Mouse (Mus musculus): ENCODE data around the gene Plcb3. TPM values are rescaled to one million over a fixed set of nuclear protein-coding genes. Genes with fewer than 3 reads are reported as not detected.

Plcb3 gene
- polyA plus RNA-seq (2012; rRNA removed): 200 and 595 TPM in 2 replicates

GRCm38 (mm10) chr19:6975537-6976521 is at the start of gene Plcb3:
Plcb3 (minus strand) TSS chr19:6976470.
- Histone ChIP-seq H3K4me3 (ENCODE audit: low read depth, low read length) (peak within 1 kb of the TSS; percentile 69), H3K27ac (ENCODE audit: insufficient read depth, low read depth, low read length) (peak within 1 kb of the TSS; percentile 70), H3K27me3 (ENCODE audit: control insufficient read depth, insufficient read depth, low read length) (no peaks in the 10 kb centered on the region), H3K4me1 (ENCODE audit: control insufficient read depth, insufficient read depth, insufficient read length, low read length) (peaks cover 23% of the 10 kb centered on the region), H3K36me3 (ENCODE audit: control insufficient read depth, insufficient read depth, low read length) (peaks cover 11% of the 10 kb centered on the region)
- under 1% methylated on average over 16 of the region's 16 CpGs for WGBS
- TF ChIP-seq POLR2A (IDR thresholded peaks at IDR 0.05; ENCODE audit: low read depth, low read length) (0 out of 2 replicates have a peak, but pooled peaks have one; percentile 45), CTCF (IDR thresholded peaks at IDR 0.05; ENCODE audit: extremely low read depth, insufficient read length, insufficient replicate concordance, low read depth, low read length) (peak; percentile 7; the same call in 1 of the 2 replicates)

GRCm38 (mm10) chr19:7020224-7020641 is 44.0 kb upstream of the Plcb3 start:
- TF ChIP-seq CTCF (IDR thresholded peaks at IDR 0.05; ENCODE audit: extremely low read depth, insufficient read length, insufficient replicate concordance, low read depth, low read length) (peak; percentile 61; the same call in 1 of the 2 replicates), POLR2A (IDR thresholded peaks at IDR 0.05; ENCODE audit: low read depth, low read length) (no peak)
- WGBS: 35% methylated on average over 3 of the region's 3 CpGs
- Histone ChIP-seq H3K27ac (ENCODE audit: insufficient read depth, low read depth, low read length) (peak overlapping the region; percentile 56; the same call in 1 of the 2 replicates), H3K36me3 (ENCODE audit: control insufficient read depth, insufficient read depth, low read length) (peaks cover 44% of the 10 kb centered on the region), H3K27me3 (ENCODE audit: control insufficient read depth, insufficient read depth, low read length) (no peaks in the 10 kb centered on the region), H3K4me1 (ENCODE audit: control insufficient read depth, insufficient read depth, insufficient read length, low read length) (no peaks in the 10 kb centered on the region), H3K4me3 (ENCODE audit: low read depth, low read length) (no peak overlapping the region)

DNA sequence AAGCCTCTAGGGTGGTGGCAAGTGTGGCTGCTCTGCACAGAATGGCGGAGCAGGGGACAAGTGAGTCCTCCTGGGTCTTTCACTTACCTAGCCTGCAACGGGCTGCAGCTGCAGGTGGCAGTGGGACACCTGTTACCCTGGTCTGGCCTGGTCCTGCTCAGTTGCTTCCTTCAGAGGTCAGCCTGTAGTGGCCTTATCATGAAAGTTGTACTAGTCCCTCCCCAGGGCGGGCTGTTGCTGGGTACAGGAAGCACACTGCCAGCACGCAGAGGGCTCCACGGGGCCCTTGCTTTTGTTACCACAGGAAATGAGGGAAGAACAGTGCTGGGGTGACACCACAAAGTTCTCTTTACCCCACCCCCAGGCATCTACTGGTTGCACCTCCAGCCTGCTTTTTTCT is 42.9 kb upstream of the Plcb3 start, which contains the start of gene Fermt3:
TSS of gene Fermt3 (minus strand) at position 279 of the 400 bp plus-strand sequence.
- Histone ChIP-seq H3K4me3 (ENCODE audit: low read depth, low read length) (peak within 1 kb of the TSS; percentile 55), H3K36me3 (ENCODE audit: control insufficient read depth, insufficient read depth, low read length) (peaks cover 36% of the 10 kb centered on the region), H3K4me1 (ENCODE audit: control insufficient read depth, insufficient read depth, insufficient read length, low read length) (no peaks in the 10 kb centered on the region), H3K27me3 (ENCODE audit: control insufficient read depth, insufficient read depth, low read length) (no peaks in the 10 kb centered on the region), H3K27ac (ENCODE audit: insufficient read depth, low read depth, low read length) (peak within 1 kb of the TSS; percentile 82)
- TF ChIP-seq POLR2A (IDR thresholded peaks at IDR 0.05; ENCODE audit: low read depth, low read length) (no peak), CTCF (IDR thresholded peaks at IDR 0.05; ENCODE audit: extremely low read depth, insufficient read length, insufficient replicate concordance, low read depth, low read length) (no peak)
- 55% methylated on average over 5 of the region's 5 CpGs for WGBS

DNA sequence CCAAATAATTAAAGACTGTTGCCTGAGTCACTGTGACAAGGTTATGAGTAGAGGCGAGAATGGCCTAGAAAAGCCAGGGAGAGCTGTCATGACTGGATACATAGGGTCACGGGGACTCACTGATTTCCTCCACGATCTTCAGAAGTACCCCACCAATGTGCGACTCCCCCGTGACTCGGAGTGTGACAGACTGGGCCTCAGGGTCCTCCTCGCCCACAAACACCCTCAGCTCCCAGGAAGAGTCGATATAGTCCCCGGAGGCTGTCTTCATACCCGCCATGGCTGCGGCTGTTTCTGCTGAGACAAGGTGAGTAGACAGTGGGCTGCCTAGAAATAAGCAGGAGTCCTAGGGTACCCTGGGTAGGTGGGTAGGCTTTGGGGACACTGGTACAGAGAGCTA is 42.3 kb upstream of the Plcb3 start:
- Histone ChIP-seq H3K27me3 (ENCODE audit: control insufficient read depth, insufficient read depth, low read length) (no peaks in the 10 kb centered on the region), H3K4me3 (ENCODE audit: low read depth, low read length) (peak overlapping the region; percentile 52), H3K4me1 (ENCODE audit: control insufficient read depth, insufficient read depth, insufficient read length, low read length) (no peaks in the 10 kb centered on the region), H3K36me3 (ENCODE audit: control insufficient read depth, insufficient read depth, low read length) (peaks cover 32% of the 10 kb centered on the region), H3K27ac (ENCODE audit: insufficient read depth, low read depth, low read length) (peak overlapping the region; percentile 82)
- TF ChIP-seq CTCF (IDR thresholded peaks at IDR 0.05; ENCODE audit: extremely low read depth, insufficient read length, insufficient replicate concordance, low read depth, low read length): no peak
- TF ChIP-seq POLR2A (IDR thresholded peaks at IDR 0.05; ENCODE audit: low read depth, low read length): no peak
- 83% methylated on average over 11 of the region's 11 CpGs for WGBS

GRCm38 (mm10) chr19:7017541-7018457 is 41.5 kb upstream of the Plcb3 start:
- 74% methylated on average over 12 of the region's 12 CpGs for WGBS
- H3K4me1 ChIP-seq (ENCODE audit: control insufficient read depth, insufficient read depth, insufficient read length, low read length): no peaks in the 10 kb centered on the region
- H3K4me3 ChIP-seq (ENCODE audit: low read depth, low read length): peak overlapping the region; percentile 44
- TF ChIP-seq CTCF (IDR thresholded peaks at IDR 0.05; ENCODE audit: extremely low read depth, insufficient read length, insufficient replicate concordance, low read depth, low read length): no peak
- TF ChIP-seq POLR2A (IDR thresholded peaks at IDR 0.05; ENCODE audit: low read depth, low read length): no peak
- H3K27ac ChIP-seq (ENCODE audit: insufficient read depth, low read depth, low read length): peak overlapping the region; percentile 82
- H3K36me3 ChIP-seq (ENCODE audit: control insufficient read depth, insufficient read depth, low read length): peaks cover 25% of the 10 kb centered on the region
- H3K27me3 ChIP-seq (ENCODE audit: control insufficient read depth, insufficient read depth, low read length): no peaks in the 10 kb centered on the region

- Histone ChIP-seq H3K4me1 (ENCODE audit: control insufficient read depth, insufficient read depth, insufficient read length, low read length) (peaks cover 2% of the 10 kb centered on the region; the same call in 1 of the 2 replicates), H3K36me3 (ENCODE audit: control insufficient read depth, insufficient read depth, low read length) (no peaks in the 10 kb centered on the region), H3K27ac (ENCODE audit: insufficient read depth, low read depth, low read length) (no peak overlapping the region), H3K27me3 (ENCODE audit: control insufficient read depth, insufficient read depth, low read length) (no peaks in the 10 kb centered on the region), H3K4me3 (ENCODE audit: low read depth, low read length) (no peak overlapping the region)
- WGBS: 90% methylated on average over 20 of the region's 20 CpGs
- no peak for TF ChIP-seq POLR2A (IDR thresholded peaks at IDR 0.05; ENCODE audit: low read depth, low read length)
- no peak for TF ChIP-seq CTCF (IDR thresholded peaks at IDR 0.05; ENCODE audit: extremely low read depth, insufficient read length, insufficient replicate concordance, low read depth, low read length)
Measured at GRCm38 (mm10) chr19:7014481-7015135, 38.3 kb upstream of the Plcb3 start.

All from small intestine, adult 2 months (tissue).